Mouse (Mus musculus): Measurements from ENCODE around the gene Lamc2.

Lamc2 gene

GRCm38 (mm10) chr1:153185828-153186803 lies at the start of gene Lamc2:
Lamc2 (minus strand) TSS chr1:153186447.
- ChIA-PET CTCF (interaction anchor here in 1 of 4 experiments (0.5 kb wide), 1 partner anchor 25 kb away, joined by 3 read pairs; no protein-coding TSS in a partner anchor), POLR2A (interaction anchor here in 2 of 4 experiments (1.0 to 2.8 kb wide), 7 partner anchors 7 to 163 kb away, joined by 3 to 20 read pairs (median 7); no protein-coding TSS in a partner anchor)

- CTCF ChIA-PET: interaction anchor here in 1 of 4 experiments (1.0 kb wide), 1 partner anchor 134 kb away, joined by 5 read pairs; no protein-coding TSS in a partner anchor
- POLR2A ChIA-PET: interaction anchor here in 2 of 4 experiments (0.7 to 2.5 kb wide), 5 partner anchors 8 to 24 kb away, joined by 3 to 9 read pairs (median 4); no protein-coding TSS in a partner anchor
Measured at GRCm38 (mm10) chr1:153235576-153235975, 49.3 kb upstream of the Lamc2 start.

GRCm38 (mm10) chr1:153231681-153232080 lies 45.4 kb upstream of the Lamc2 start:
- POLR2A ChIA-PET: interaction anchor here in 1 of 4 experiments (0.8 to 1.2 kb wide), 3 partner anchors 12 to 21 kb away, joined by 3 to 5 read pairs (median 3); no protein-coding TSS in a partner anchor
- CTCF ChIA-PET: no interaction called here

- CTCF ChIA-PET: interaction anchor here in 2 of 4 experiments (1.0 to 1.2 kb wide), 2 partner anchors 10 to 438 kb away, joined by 3 to 4 read pairs; no protein-coding TSS in a partner anchor
- POLR2A ChIA-PET: interaction anchor here in 2 of 4 experiments (0.6 to 3.8 kb wide), 11 partner anchors 8 to 262 kb away, joined by 3 to 26 read pairs (median 4); no protein-coding TSS in a partner anchor
Measured at GRCm38 (mm10) chr1:153227916-153228315, 41.7 kb upstream of the Lamc2 start.

- ChIA-PET POLR2A (interaction anchor here (0.6 to 3.8 kb wide), 25 partner anchors 9 to 205 kb away, joined by 3 to 26 read pairs (median 3); no protein-coding TSS in a partner anchor), CTCF (interaction anchor here in 2 of 4 experiments (1.0 to 1.2 kb wide), 2 partner anchors 9 to 437 kb away, joined by 3 to 4 read pairs; no protein-coding TSS in a partner anchor)
Measured at GRCm38 (mm10) chr1:153227096-153227495, 40.8 kb upstream of the Lamc2 start.

GRCm38 (mm10) chr1:153225786-153226725 lies 39.8 kb upstream of the Lamc2 start:
- ChIA-PET CTCF (interaction anchor here in 3 of 4 experiments (0.6 to 1.1 kb wide), 7 partner anchors 8 to 524 kb away, joined by 3 to 7 read pairs (median 4); no protein-coding TSS in a partner anchor), POLR2A (interaction anchor here (0.7 to 3.8 kb wide), 27 partner anchors 8 to 355 kb away, joined by 3 to 26 read pairs (median 3); no protein-coding TSS in a partner anchor)

GRCm38 (mm10) chr1:153224331-153224730 lies 38.1 kb upstream of the Lamc2 start:
- CTCF ChIA-PET: no interaction called here

GRCm38 (mm10) chr1:153219376-153219775 lies 33.1 kb upstream of the Lamc2 start:
- POLR2A ChIA-PET: interaction anchor here in 2 of 4 experiments (0.7 to 4.9 kb wide), 9 partner anchors 9 to 429 kb away, joined by 3 to 31 read pairs (median 4); no protein-coding TSS in a partner anchor
- CTCF ChIA-PET: interaction anchor here in 1 of 4 experiments (0.7 to 0.9 kb wide), 2 partner anchors 129 to 429 kb away, joined by 3 read pairs; no protein-coding TSS in a partner anchor

More at GRCm38 (mm10) chr1:153224331-153224730, 38.1 kb upstream of the Lamc2 start:
- POLR2A ChIA-PET: interaction anchor here in 2 of 4 experiments (3.1 to 3.6 kb wide), 2 partner anchors 9 to 10 kb away, joined by 11 to 17 read pairs; no protein-coding TSS in a partner anchor

GRCm38 (mm10) chr1:153216516-153216915 lies 30.3 kb upstream of the Lamc2 start:
- CTCF ChIA-PET: interaction anchor here in 2 of 4 experiments (0.5 to 1.2 kb wide), 4 partner anchors 9 to 242 kb away, joined by 3 to 5 read pairs (median 4); no protein-coding TSS in a partner anchor
- POLR2A ChIA-PET: interaction anchor here (0.6 to 4.9 kb wide), 27 partner anchors 9 to 523 kb away, joined by 3 to 31 read pairs (median 4); no protein-coding TSS in a partner anchor

- POLR2A ChIA-PET: interaction anchor here in 3 of 4 experiments (0.9 to 4.9 kb wide), 10 partner anchors 8 to 422 kb away, joined by 3 to 31 read pairs (median 5); no protein-coding TSS in a partner anchor
- CTCF ChIA-PET: no interaction called here
Measured at GRCm38 (mm10) chr1:153215676-153216075, 29.4 kb upstream of the Lamc2 start.

GRCm38 (mm10) chr1:153210992-153211391 lies 24.7 kb upstream of the Lamc2 start:
- ChIA-PET CTCF (interaction anchor here in 1 of 4 experiments (0.7 kb wide), 1 partner anchor 25 kb away, joined by 3 read pairs; the partner anchor contains the start of gene Lamc2), POLR2A (interaction anchor here in 3 of 4 experiments (0.5 to 2.3 kb wide), 12 partner anchors 8 to 652 kb away, joined by 3 to 9 read pairs (median 5); no protein-coding TSS in a partner anchor)

GRCm38 (mm10) chr1:153210198-153210597 lies 24.0 kb upstream of the Lamc2 start:
- ChIA-PET POLR2A (interaction anchor here in 2 of 4 experiments (0.6 to 2.3 kb wide), 8 partner anchors 9 to 209 kb away, joined by 3 to 9 read pairs (median 4); no protein-coding TSS in a partner anchor), CTCF (interaction anchor here in 2 of 4 experiments (0.6 to 0.7 kb wide), 2 partner anchors 24 to 122 kb away, joined by 3 to 11 read pairs; partner anchors contain the start of genes Lamc1 (in 1 of the 2) and Lamc2 (in 1 of the 2))

GRCm38 (mm10) chr1:153202195-153202594 lies 15.9 kb upstream of the Lamc2 start:
- CTCF ChIA-PET: no interaction called here
- POLR2A ChIA-PET: interaction anchor here in 2 of 4 experiments (0.8 to 2.5 kb wide), 7 partner anchors 11 to 213 kb away, joined by 3 to 11 read pairs (median 6); no protein-coding TSS in a partner anchor

- POLR2A ChIA-PET: interaction anchor here (0.7 to 2.5 kb wide), 22 partner anchors 9 to 302 kb away, joined by 3 to 11 read pairs (median 5); partner anchors contain the start of gene Lamc2 (in 1 of the 4)
- CTCF ChIA-PET: interaction anchor here in 1 of 4 experiments (0.6 to 0.8 kb wide), 2 partner anchors 27 to 411 kb away, joined by 3 to 4 read pairs; no protein-coding TSS in a partner anchor
Measured at GRCm38 (mm10) chr1:153201448-153201847, 15.2 kb upstream of the Lamc2 start.

- ChIA-PET POLR2A (interaction anchor here in 2 of 4 experiments (0.7 to 2.0 kb wide), 8 partner anchors 17 to 209 kb away, joined by 3 to 9 read pairs (median 4); no protein-coding TSS in a partner anchor), CTCF (no interaction called here)
Measured at GRCm38 (mm10) chr1:153197316-153197850, 11.1 kb upstream of the Lamc2 start.

- ChIA-PET POLR2A (interaction anchor here in 1 of 4 experiments (0.6 to 1.3 kb wide), 3 partner anchors 23 to 377 kb away, joined by 3 read pairs; no protein-coding TSS in a partner anchor), CTCF (no interaction called here)
Measured at GRCm38 (mm10) chr1:153192945-153193344, 6.7 kb upstream of the Lamc2 start.

Data from embryonic stem cell, embryonic (primary cell).